Mouse (Mus musculus): ENCODE results near the gene Zp3r. TPM values are rescaled to one million over a fixed set of nuclear protein-coding genes. Genes with fewer than 3 reads are reported as not detected.

The Zp3r gene
- polyA plus RNA-seq, 1 experiment from 2014 or later, result not detected

- no peaks in the 10 kb centered on the region for H3K4me1 ChIP-seq
- 71% methylated on average over 5 of the region's 5 CpGs for WGBS
- H3K4me2 ChIP-seq (replicated peaks), result no peak overlapping the region
- no peak overlapping the region for H3K27ac ChIP-seq
- no peak for ATAC-seq (ENCODE audit: low FRiP score, low read depth)
- H3K27me3 ChIP-seq, result no peaks in the 10 kb centered on the region
- no peak overlapping the region for H3K4me3 ChIP-seq
- H3K9ac ChIP-seq, result no peak overlapping the region
- H3K36me3 ChIP-seq, result no peaks in the 10 kb centered on the region
- H3K9me3 ChIP-seq, result no peaks in the 10 kb centered on the region
These were observed 77.8 kb downstream of the Zp3r start for GRCm38 (mm10) chr1:130551407-130552249.

- no peak for ATAC-seq (ENCODE audit: low FRiP score, low read depth)
- Histone ChIP-seq H3K4me3 (no peak overlapping the region), H3K27me3 (no peaks in the 10 kb centered on the region), H3K36me3 (no peaks in the 10 kb centered on the region), H3K4me1 (no peaks in the 10 kb centered on the region), H3K9ac (no peak overlapping the region), H3K27ac (no peak overlapping the region), H3K9me3 (no peaks in the 10 kb centered on the region), H3K4me2 (replicated peaks) (no peak overlapping the region)
- WGBS, result 64% methylated on average over 19 of the region's 19 CpGs
These were observed 78.9 kb downstream of the Zp3r start for GRCm38 (mm10) chr1:130550242-130551167.

- H3K4me3 ChIP-seq, result no peak overlapping the region
- 68% methylated on average over 6 of the region's 6 CpGs for WGBS
- H3K27ac ChIP-seq, result no peak overlapping the region
- H3K4me1 ChIP-seq, result no peaks in the 10 kb centered on the region
- no peaks in the 10 kb centered on the region for H3K9me3 ChIP-seq
- no peak overlapping the region for H3K9ac ChIP-seq
- no peaks in the 10 kb centered on the region for H3K36me3 ChIP-seq
- H3K27me3 ChIP-seq, result no peaks in the 10 kb centered on the region
- ATAC-seq (ENCODE audit: low FRiP score, low read depth), result no peak
- no peak overlapping the region for H3K4me2 ChIP-seq (replicated peaks)
These were observed 79.7 kb downstream of the Zp3r start for GRCm38 (mm10) chr1:130549698-130550097.

- no peak overlapping the region for H3K4me2 ChIP-seq (replicated peaks)
- no peak overlapping the region for H3K4me3 ChIP-seq
- no peak overlapping the region for H3K27ac ChIP-seq
- H3K36me3 ChIP-seq, result no peaks in the 10 kb centered on the region
- no peak overlapping the region for H3K9ac ChIP-seq
- H3K9me3 ChIP-seq, result no peaks in the 10 kb centered on the region
- ATAC-seq (ENCODE audit: low FRiP score, low read depth), result no peak
- no peaks in the 10 kb centered on the region for H3K4me1 ChIP-seq
- no peaks in the 10 kb centered on the region for H3K27me3 ChIP-seq
- 29% methylated on average over 7 of the region's 7 CpGs for WGBS
These were observed 80.3 kb downstream of the Zp3r start for GRCm38 (mm10) chr1:130549160-130549559.

- H3K4me1 ChIP-seq, result no peaks in the 10 kb centered on the region
- no peak overlapping the region for H3K27ac ChIP-seq
- H3K36me3 ChIP-seq, result no peaks in the 10 kb centered on the region
- peak overlapping the region; percentile 43; the same call in 1 of the 2 replicates for H3K9ac ChIP-seq
- peak; percentile 70 for ATAC-seq (ENCODE audit: low FRiP score, low read depth)
- WGBS, result 24% methylated on average over 25 of the region's 25 CpGs
- no peaks in the 10 kb centered on the region for H3K27me3 ChIP-seq
- peak overlapping the region; percentile 60 for H3K4me2 ChIP-seq (replicated peaks)
- H3K9me3 ChIP-seq, result no peaks in the 10 kb centered on the region
- H3K4me3 ChIP-seq, result peak overlapping the region; percentile 42
These were observed 81.6 kb downstream of the Zp3r start for GRCm38 (mm10) chr1:130547674-130548429.

Other genes starting within 250 kb of the Zp3r start
- gene Cd55b, start 206.6 kb downstream of the Zp3r start, polyA plus RNA-seq (2015; fragmentation: Nextera tagmentation; extraction: Ambion mirVana), result not detected in 2 replicates
- 5.0 and 6.1 TPM in 2 replicates for gene Cd55, start 166.9 kb downstream of the Zp3r start, polyA plus RNA-seq (2015; fragmentation: Nextera tagmentation; extraction: Ambion mirVana)
- gene C4bp, start 32.0 kb upstream of the Zp3r start, polyA plus RNA-seq (2015; fragmentation: Nextera tagmentation; extraction: Ambion mirVana), result not detected in 2 replicates
- gene Gm29427, start 86.2 kb upstream of the Zp3r start, polyA plus RNA-seq (2015; fragmentation: Nextera tagmentation; extraction: Ambion mirVana), result not detected in 2 replicates
- gene Yod1, start 87.7 kb upstream of the Zp3r start, polyA plus RNA-seq (2015; fragmentation: Nextera tagmentation; extraction: Ambion mirVana), result 12.4 and 12.5 TPM in 2 replicates
- 8.7 and 9.4 TPM in 2 replicates for gene Pfkfb2, start 99.6 kb upstream of the Zp3r start, polyA plus RNA-seq (2015; fragmentation: Nextera tagmentation; extraction: Ambion mirVana)
- 1.2 and 1.3 TPM in 2 replicates for gene AA986860, start 102.4 kb upstream of the Zp3r start, polyA plus RNA-seq (2015; fragmentation: Nextera tagmentation; extraction: Ambion mirVana)
- gene Fcamr, start 171.3 kb upstream of the Zp3r start, polyA plus RNA-seq (2015; fragmentation: Nextera tagmentation; extraction: Ambion mirVana), result not detected in 2 replicates
- gene Pigr, start 197.1 kb upstream of the Zp3r start, polyA plus RNA-seq (2015; fragmentation: Nextera tagmentation; extraction: Ambion mirVana), result not detected in 2 replicates
- gene Fcmr, start 236.0 kb upstream of the Zp3r start, polyA plus RNA-seq (2015; fragmentation: Nextera tagmentation; extraction: Ambion mirVana), result not detected in 2 replicates

Measured in limb, embryonic 13.5 days (tissue).